Mouse (Mus musculus) layer of hippocampus, postnatal 10 days (tissue): ENCODE data around the gene Mmrn1. TPM values are rescaled to one million over a fixed set of nuclear protein-coding genes. Genes with fewer than 3 reads are reported as not detected.
A peak's percentile ranks its signal among the peaks of the same experiment; 100 is the strongest.
"Not testable (repeated sequence)": the region's sequence is repeated elsewhere in the genome, so short reads cannot be mapped to it uniquely, and the experiment has no call there.

Source experiments
- DNase-seq, 2 experiments: peaks; one replicate each; pipeline ENCODE4 v3.0.0; 2021; ENCODE audit warnings: low spot score in 2 of 2
- long read RNA-seq: library from polyadenylated mRNA; stranded (forward); transcript quantifications from one replicate; pipeline ENCODE4 v2.0.0, GENCODE M21; 2023
- total RNA-seq, 2 experiments: library from RNA; stranded (reverse); gene quantifications; 2 replicates each; pipeline ENCODE4 v1.2.3; 2021

Gene Mmrn1
- 1 to 10 TPM; 1.1 to 1.3 TPM for total RNA-seq
- long read RNA-seq, full-length matches to known transcripts, result 1 of 1 reads
- long read RNA-seq, partial matches to known transcripts, result 0 of 1 reads
- long read RNA-seq, other reads (novel, unspliced or antisense), result 0 of 1 reads

GRCm38 (mm10) chr6:60924676-60925075 is at the start of gene Mmrn1:
Mmrn1 (plus strand) TSS chr6:60924976.
- DNase-seq, result not testable (repeated sequence)

- no peak for DNase-seq
Measured at GRCm38 (mm10) chr6:60880362-60880761, 44.4 kb upstream of the Mmrn1 start.

- no peak for DNase-seq
Measured at GRCm38 (mm10) chr6:60881534-60881933, 43.2 kb upstream of the Mmrn1 start.

- DNase-seq, result no peak
Measured at GRCm38 (mm10) chr6:60907272-60907671, 17.5 kb upstream of the Mmrn1 start.

- DNase-seq, result peak; percentile 28 to 49
Measured at GRCm38 (mm10) chr6:60931364-60931763, 6.6 kb downstream of the Mmrn1 start.

- DNase-seq, result no peak
Measured at GRCm38 (mm10) chr6:60934835-60935234, 10.1 kb downstream of the Mmrn1 start.

- DNase-seq, result no peak
Measured at GRCm38 (mm10) chr6:60935448-60936130, 10.8 kb downstream of the Mmrn1 start.

GRCm38 (mm10) chr6:60944178-60944577 is 19.4 kb downstream of the Mmrn1 start:
- DNase-seq, result no peak

- DNase-seq, result no peak
Measured at GRCm38 (mm10) chr6:60944621-60945020, 19.8 kb downstream of the Mmrn1 start.

- peak; percentile 25 to 67 for DNase-seq
Measured at GRCm38 (mm10) chr6:60950415-60950814, 25.6 kb downstream of the Mmrn1 start.

- no peak for DNase-seq
Measured at GRCm38 (mm10) chr6:60961285-60961684, 36.5 kb downstream of the Mmrn1 start.

GRCm38 (mm10) chr6:60961838-60962237 is 37.1 kb downstream of the Mmrn1 start:
- no peak for DNase-seq

- no peak for DNase-seq
Measured at GRCm38 (mm10) chr6:60962668-60963067, 37.9 kb downstream of the Mmrn1 start.

- DNase-seq, result no peak
Measured at GRCm38 (mm10) chr6:60963726-60964125, 39.0 kb downstream of the Mmrn1 start.

GRCm38 (mm10) chr6:60966931-60967330 is 42.2 kb downstream of the Mmrn1 start:
- no peak for DNase-seq

- DNase-seq, result no peak
Measured at GRCm38 (mm10) chr6:60969407-60969806, 44.6 kb downstream of the Mmrn1 start.

- DNase-seq, result no peak
Measured at GRCm38 (mm10) chr6:60970811-60971210, 46.0 kb downstream of the Mmrn1 start.

GRCm38 (mm10) chr6:60978610-60979009 is 53.8 kb downstream of the Mmrn1 start:
- no peak for DNase-seq

- DNase-seq, result no peak
Measured at GRCm38 (mm10) chr6:60979039-60979438, 54.3 kb downstream of the Mmrn1 start.

GRCm38 (mm10) chr6:60984360-60984759 is 59.6 kb downstream of the Mmrn1 start:
- DNase-seq, result no peak

GRCm38 (mm10) chr6:60985919-60986318 is 61.1 kb downstream of the Mmrn1 start:
- DNase-seq, result no peak

GRCm38 (mm10) chr6:60986914-60987313 is 62.1 kb downstream of the Mmrn1 start:
- no peak for DNase-seq

- no peak for DNase-seq
Measured at GRCm38 (mm10) chr6:60987804-60988203, 63.0 kb downstream of the Mmrn1 start.
